Mouse (Mus musculus): ENCODE measurements around the gene Slc24a5. TPM values are rescaled to one million over a fixed set of nuclear protein-coding genes. Genes with fewer than 3 reads are reported as not detected.

Gene Slc24a5
- polyA plus RNA-seq, 1 experiment from 2014 or later: 5.0 TPM

DNA sequence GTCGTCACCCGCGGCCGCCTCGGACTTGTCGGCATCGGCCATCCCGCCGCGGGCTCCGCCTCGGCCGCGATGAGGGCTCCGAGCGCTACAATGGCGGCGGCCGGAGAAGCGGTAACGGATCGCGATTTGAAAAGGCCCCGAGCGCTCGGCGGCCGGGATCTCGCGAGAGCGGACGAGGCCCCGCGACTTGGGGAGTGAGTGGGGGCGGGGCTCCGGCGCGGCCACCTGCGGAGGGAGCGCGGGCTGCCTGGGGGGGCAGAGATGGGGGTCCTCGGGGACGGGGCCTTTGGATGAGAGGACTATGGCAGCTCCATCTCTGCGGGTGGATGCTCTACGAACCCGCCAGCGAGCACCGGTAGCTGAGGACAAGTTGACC, 55.5 kb downstream of the Slc24a5 start, which contains the start of gene Myef2:
Myef2 (minus strand) TSS at position 185 of the 376 bp plus-strand sequence.
- Histone ChIP-seq H3K9me3 (no peaks in the 10 kb centered on the region), H3K4me3 (peak within 1 kb of the TSS; percentile 75), H3K27ac (peak within 1 kb of the TSS; percentile 98), H3K4me2 (peak within 1 kb of the TSS; percentile 80), H3K9ac (peak within 1 kb of the TSS; percentile 99), H3K36me3 (no peaks in the 10 kb centered on the region), H3K27me3 (no peaks in the 10 kb centered on the region), H3K4me1 (replicated peaks) (peaks cover 31% of the 10 kb centered on the region)
- under 1% methylated on average over 46 of the region's 48 CpGs for WGBS
- ATAC-seq (ENCODE audit: low FRiP score): peak; percentile 87

DNA sequence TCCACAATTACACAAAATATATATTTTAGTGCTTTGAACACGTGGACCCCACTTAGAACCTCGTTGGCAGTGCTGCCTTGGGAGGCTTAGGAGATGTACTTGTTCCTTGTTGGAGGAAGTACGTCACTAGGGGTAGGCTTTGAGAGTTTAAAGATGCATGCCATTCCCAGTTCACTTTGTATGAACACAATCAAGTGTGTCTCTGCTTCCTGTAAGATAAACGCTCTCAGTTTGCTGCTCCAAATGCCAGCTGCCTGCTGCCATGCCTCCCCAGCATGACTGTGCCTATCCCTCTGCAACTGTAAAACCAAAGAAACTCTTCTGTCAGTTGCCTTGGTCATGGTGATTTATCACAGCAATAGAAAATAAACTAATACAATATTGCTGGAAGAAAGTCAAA, 57.9 kb downstream of the Slc24a5 start:
- Histone ChIP-seq H3K27ac (no peak overlapping the region), H3K9ac (no peak overlapping the region), H3K9me3 (no peaks in the 10 kb centered on the region), H3K27me3 (no peaks in the 10 kb centered on the region), H3K4me2 (no peak overlapping the region), H3K4me1 (replicated peaks) (peaks cover 14% of the 10 kb centered on the region), H3K36me3 (no peaks in the 10 kb centered on the region), H3K4me3 (no peak overlapping the region)
- ATAC-seq (ENCODE audit: low FRiP score): no peak
- 34% methylated on average over 4 of the region's 4 CpGs for WGBS

GRCm38 (mm10) chr2:125126792-125127191, 58.9 kb downstream of the Slc24a5 start:
- Histone ChIP-seq H3K4me3 (no peak overlapping the region), H3K4me2 (no peak overlapping the region), H3K4me1 (replicated peaks) (peaks cover 5% of the 10 kb centered on the region), H3K9me3 (no peaks in the 10 kb centered on the region), H3K27me3 (no peaks in the 10 kb centered on the region), H3K9ac (no peak overlapping the region), H3K36me3 (no peaks in the 10 kb centered on the region), H3K27ac (no peak overlapping the region)
- no peak for ATAC-seq (ENCODE audit: low FRiP score)
- WGBS: 94% methylated on average over 3 of the region's 3 CpGs

GRCm38 (mm10) chr2:125134113-125134512, 66.2 kb downstream of the Slc24a5 start:
- Histone ChIP-seq H3K4me1 (replicated peaks) (peaks cover 16% of the 10 kb centered on the region), H3K27me3 (no peaks in the 10 kb centered on the region), H3K36me3 (no peaks in the 10 kb centered on the region), H3K4me3 (no peak overlapping the region), H3K27ac (no peak overlapping the region), H3K4me2 (no peak overlapping the region), H3K9ac (no peak overlapping the region), H3K9me3 (no peaks in the 10 kb centered on the region)
- ATAC-seq (ENCODE audit: low FRiP score): no peak
- 25% methylated on average over 4 of the region's 4 CpGs for WGBS

GRCm38 (mm10) chr2:125135903-125136811, 68.2 kb downstream of the Slc24a5 start, which contains the start of gene Ctxn2:
Gene Ctxn2 (plus strand): TSS chr2:125136692.
- peak within 1 kb of the TSS; percentile 81 for H3K27ac ChIP-seq
- ATAC-seq (ENCODE audit: low FRiP score): peak; percentile 81
- H3K4me3 ChIP-seq: peak within 1 kb of the TSS; percentile 49
- H3K36me3 ChIP-seq: no peaks in the 10 kb centered on the region
- H3K27me3 ChIP-seq: no peaks in the 10 kb centered on the region
- no peaks in the 10 kb centered on the region for H3K9me3 ChIP-seq
- peak within 1 kb of the TSS; percentile 60 for H3K9ac ChIP-seq
- H3K4me1 ChIP-seq (replicated peaks): peaks cover 16% of the 10 kb centered on the region
- under 1% methylated on average over 39 of the region's 39 CpGs for WGBS
- peak within 1 kb of the TSS; percentile 74 for H3K4me2 ChIP-seq

DNA sequence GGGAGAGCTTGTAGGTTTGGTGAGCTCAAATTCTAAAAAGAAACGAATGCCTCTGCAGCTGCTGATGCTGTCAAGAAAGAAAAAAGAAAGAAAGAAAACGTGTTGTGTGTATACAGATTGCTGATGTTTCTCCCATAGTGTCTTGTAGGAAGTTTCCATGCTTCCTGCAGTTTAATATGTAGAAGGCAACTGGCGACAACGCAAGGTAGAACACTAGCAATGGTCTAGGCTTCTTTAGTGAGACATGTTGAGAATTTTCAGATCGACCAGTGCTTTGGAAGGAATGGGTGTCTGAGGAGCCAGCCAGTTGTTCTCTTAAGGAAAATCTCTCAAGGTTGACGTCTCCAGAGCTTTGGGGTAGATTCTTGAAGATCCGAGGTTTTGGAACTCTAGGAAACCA, 68.9 kb downstream of the Slc24a5 start:
- H3K27me3 ChIP-seq: no peaks in the 10 kb centered on the region
- 31% methylated on average over 7 of the region's 7 CpGs for WGBS
- H3K27ac ChIP-seq: peak overlapping the region; percentile 81
- H3K9me3 ChIP-seq: no peaks in the 10 kb centered on the region
- peak overlapping the region; percentile 74 for H3K4me2 ChIP-seq
- no peak for ATAC-seq (ENCODE audit: low FRiP score)
- H3K9ac ChIP-seq: peak overlapping the region; percentile 60
- peak overlapping the region; percentile 49 for H3K4me3 ChIP-seq
- H3K4me1 ChIP-seq (replicated peaks): peaks cover 16% of the 10 kb centered on the region
- H3K36me3 ChIP-seq: no peaks in the 10 kb centered on the region

Other genes with a start within 250 kb of the Slc24a5 start
- gene Myef2, start 55.5 kb downstream of the Slc24a5 start, polyA plus RNA-seq (2015; fragmentation: Nextera tagmentation; extraction: Ambion mirVana): 241 and 242 TPM in 2 replicates
- 5.0 and 5.4 TPM in 2 replicates for gene Ctxn2, start 68.6 kb downstream of the Slc24a5 start, polyA plus RNA-seq (2015; fragmentation: Nextera tagmentation; extraction: Ambion mirVana)
- 0.09 and 0.19 TPM in 2 replicates for gene Slc12a1, start 84.4 kb downstream of the Slc24a5 start, polyA plus RNA-seq (2015; fragmentation: Nextera tagmentation; extraction: Ambion mirVana)
- gene Dut, start 179.1 kb downstream of the Slc24a5 start, polyA plus RNA-seq (2015; fragmentation: Nextera tagmentation; extraction: Ambion mirVana): 75.4 and 80.9 TPM in 2 replicates

All from hindbrain, embryonic 13.5 days (tissue).